Comparison of ENCODE assay signal across 8 mouse cellular contexts in genomic region chr8:84235746-84236409, GRCm38 (mm10). TPM values are rescaled to one million over a fixed set of nuclear protein-coding genes. Genes with fewer than 3 reads are reported as not detected.
DNase-seq lines count a peak whose midpoint lies in the region; ATAC-seq and TF ChIP-seq lines count a peak whose summit lies in the region.

No protein-coding gene starts in this region.

- DNase-seq in gastrocnemius, adult 2 months: peak; percentile 40
- no peak for DNase-seq in gastrocnemius, postnatal 14 days
- DNase-seq in CH12.LX (ENCODE audit: extremely low read depth): no peak
- DNase-seq in forebrain, embryonic 10.5 days (ENCODE audit: extremely low spot score, low spot score): no peak
- DNase-seq in limb, embryonic 10.5 days (ENCODE audit: low spot score): no peak
- DNase-seq in gastrocnemius, adult 8-10 months (ENCODE audit: low spot score in 2 of 2): no peak

- no peaks in the 10 kb centered on the region for H3K9me3 ChIP-seq in CH12.LX (replicated peaks; ENCODE audit: low read length)
- no peaks in the 10 kb centered on the region for H3K9me3 ChIP-seq in forebrain, embryonic 10.5 days
- no peaks in the 10 kb centered on the region for H3K9me3 ChIP-seq in limb, embryonic 10.5 days (replicated peaks)

- no peak for ATAC-seq in erythroid progenitor cell, adult 5-6 weeks (replicated peaks; ENCODE audit: low FRiP score, poor library complexity, severe bottlenecking)

- WGBS in forebrain, embryonic 10.5 days: 41% methylated on average over 10 of the region's 10 CpGs
- WGBS in limb, embryonic 10.5 days: 38% methylated on average over 10 of the region's 10 CpGs
- WGBS in small intestine, adult 2 months: 4% methylated on average over 10 of the region's 10 CpGs

- dilution Hi-C loops in CH12.LX (cut with MboI; ENCODE audit: extremely low pct_ligation_motif_present, extremely low pct_unique_long_range_greater_than_20kb, low sequenced_read_pairs): no loop called here

- intact Hi-C loops in gastrocnemius, adult 2 months (cut with DNase I): no loop called here
- intact Hi-C loops in gastrocnemius, postnatal 14 days (cut with DNase I; ENCODE audit: low total_unique reads): no loop called here

- H3K9ac ChIP-seq in CH12.LX (ENCODE audit: insufficient read depth, low read depth): peak overlapping the region; percentile 91

- peak overlapping the region; percentile 96 for H3K27ac ChIP-seq in gastrocnemius, adult 2 months
- H3K27ac ChIP-seq in CH12.LX (ENCODE audit: insufficient read depth, low read depth): no peak overlapping the region
- peak overlapping the region; percentile 95 for H3K27ac ChIP-seq in forebrain, embryonic 10.5 days
- peak overlapping the region; percentile 96 for H3K27ac ChIP-seq in limb, embryonic 10.5 days
- no peak overlapping the region for H3K27ac ChIP-seq in small intestine, adult 2 months (ENCODE audit: insufficient read depth, low read depth, low read length)

- no peak for TF ChIP-seq CTCF in gastrocnemius, adult 2 months (IDR thresholded peaks at IDR 0.05)
- no peak for TF ChIP-seq CTCF in CH12.LX (conservative IDR thresholded peaks at IDR 0.05 in 1 of 2, IDR thresholded peaks at IDR 0.05 in 1 of 2; ENCODE audit: low read depth in 2 of 2, low read length in 2 of 2)
- no peak for TF ChIP-seq CTCF in small intestine, adult 2 months (IDR thresholded peaks at IDR 0.05; ENCODE audit: extremely low read depth, insufficient read length, insufficient replicate concordance, low read depth, low read length)

- H3K4me2 ChIP-seq in CH12.LX (ENCODE audit: insufficient read depth, low read depth, poor library complexity, severe bottlenecking): peak overlapping the region; percentile 74

- no peaks in the 10 kb centered on the region for H3K79me2 ChIP-seq in CH12.LX (replicated peaks; ENCODE audit: control insufficient read depth, extremely low read depth, insufficient read depth, poor library complexity, severe bottlenecking)

- H3K36me3 ChIP-seq in CH12.LX (replicated peaks in 1 of 2; ENCODE audit: control insufficient read depth in 1 of 2, insufficient read depth in 1 of 2, low read length in 1 of 2): peaks cover 3 to 37% of the 10 kb centered on the region in 2 experiments
- H3K36me3 ChIP-seq in forebrain, embryonic 10.5 days (replicated peaks): peaks cover 41% of the 10 kb centered on the region
- peaks cover 42% of the 10 kb centered on the region for H3K36me3 ChIP-seq in limb, embryonic 10.5 days
- no peaks in the 10 kb centered on the region; the same call in 1 of the 2 replicates for H3K36me3 ChIP-seq in small intestine, adult 2 months (ENCODE audit: control insufficient read depth, insufficient read depth, low read length)

- no peaks in the 10 kb centered on the region for H3K27me3 ChIP-seq in CH12.LX (replicated peaks)
- H3K27me3 ChIP-seq in forebrain, embryonic 10.5 days (ENCODE audit: poor library complexity, severe bottlenecking): no peaks in the 10 kb centered on the region
- no peaks in the 10 kb centered on the region for H3K27me3 ChIP-seq in limb, embryonic 10.5 days (ENCODE audit: low read depth, poor library complexity, severe bottlenecking)
- H3K27me3 ChIP-seq in small intestine, adult 2 months (ENCODE audit: control insufficient read depth, insufficient read depth, low read length): no peaks in the 10 kb centered on the region

- in situ Hi-C loops in CH12.LX (cut with MboI; ENCODE audit: low pct_ligation_motif_present, low pct_unique_long_range_greater_than_20kb, low sequenced_read_pairs): loop anchor here (10.0 kb wide), 1 partner anchor 49 kb away; no protein-coding TSS in a partner anchor

- TF ChIP-seq RAD21 in CH12.LX (IDR thresholded peaks at IDR 0.05; ENCODE audit: low read depth, low read length): no peak

- no peak for TF ChIP-seq EP300 in CH12.LX (IDR thresholded peaks at IDR 0.05; ENCODE audit: low read length)

- no peak for TF ChIP-seq POLR2A in CH12.LX (IDR thresholded peaks at IDR 0.05; ENCODE audit: low read depth, low read length)
- no peak for TF ChIP-seq POLR2A in small intestine, adult 2 months (IDR thresholded peaks at IDR 0.05; ENCODE audit: low read depth, low read length)

- H3K4me3 ChIP-seq in gastrocnemius, adult 2 months: peak overlapping the region; percentile 83
- H3K4me3 ChIP-seq in CH12.LX (replicated peaks in 1 of 3; ENCODE audit: low read depth in 2 of 3, low read length in 2 of 3, poor library complexity in 1 of 3): peak overlapping the region; percentile 63 to 86 (median 74)
- peak overlapping the region; percentile 84 for H3K4me3 ChIP-seq in forebrain, embryonic 10.5 days
- H3K4me3 ChIP-seq in limb, embryonic 10.5 days: peak overlapping the region; percentile 96
- H3K4me3 ChIP-seq in small intestine, adult 2 months (ENCODE audit: low read depth, low read length): peak overlapping the region; percentile 77

- H3K4me1 ChIP-seq in CH12.LX (ENCODE audit: control insufficient read depth in 1 of 2, insufficient read depth in 2 of 2): peaks cover 5 to 37% of the 10 kb centered on the region in 2 experiments; a peak in 2 of 4 replicates
- peaks cover 28% of the 10 kb centered on the region for H3K4me1 ChIP-seq in forebrain, embryonic 10.5 days
- peaks cover 27% of the 10 kb centered on the region for H3K4me1 ChIP-seq in limb, embryonic 10.5 days
- H3K4me1 ChIP-seq in small intestine, adult 2 months (ENCODE audit: control insufficient read depth, insufficient read depth, insufficient read length, low read length): peaks cover 5% of the 10 kb centered on the region; the same call in 1 of the 2 replicates

RNA-seq across cellular contexts. Expression of gene Zswim4, which starts 1.0 kb away (rescaled TPM):
- 1 to 10 TPM; 5.2 to 8.6 TPM for total RNA-seq in gastrocnemius, adult 2 months (2021)
- total RNA-seq in gastrocnemius, postnatal 14 days (2021): 1 to 10 TPM; 5.8 to 6.8 TPM
- total RNA-seq in CH12.LX (2012; rRNA removed) (6.3 and 9.7 TPM in 2 replicates), CH12.LX (2014; rRNA removed) (4.7 and 4.9 TPM in 2 replicates)
- polyA plus RNA-seq in CH12.LX (2012; ENCODE audit: insufficient read length, low read depth): 6.5 and 9.1 TPM in 2 replicates
- polyA plus RNA-seq in forebrain, embryonic 10.5 days (2016; fragmentation: Nextera tagmentation; extraction: Ambion mirVana): 28.6 and 31.4 TPM in 2 replicates
- 40.1 and 44.4 TPM in 2 replicates for polyA plus RNA-seq in limb, embryonic 10.5 days (2016; fragmentation: Nextera tagmentation; extraction: Ambion mirVana)
- polyA plus RNA-seq in small intestine, adult 2 months (2012; rRNA removed): 8.1 and 30.0 TPM in 2 replicates
- total RNA-seq in erythroid progenitor cell, adult 5-6 weeks (2015; ENCODE audit: low replicate concordance): 1.7 and 2.2 TPM in 2 replicates
- 1.9 and 2.6 TPM in 2 replicates for total RNA-seq in erythroid progenitor cell, adult 5-6 weeks (2017; ENCODE audit: low replicate concordance)
- total RNA-seq in gastrocnemius, adult 8-10 months (2022): 1 to 10 TPM; 6.8 to 7.9 (median 7.0) TPM

RNA-seq across cellular contexts. Expression of gene D8Ertd738e, which starts 13.6 kb away (rescaled TPM):
- 100 to 1,000 TPM; 187 to 222 TPM for total RNA-seq in gastrocnemius, adult 2 months (2021)
- total RNA-seq in gastrocnemius, postnatal 14 days (2021): 100 to 1,000 TPM; 158 to 171 TPM
- total RNA-seq in CH12.LX (2012; rRNA removed) (225 and 266 TPM in 2 replicates), CH12.LX (2014; rRNA removed) (213 and 228 TPM in 2 replicates)
- 217 and 262 TPM in 2 replicates for polyA plus RNA-seq in CH12.LX (2012; ENCODE audit: insufficient read length, low read depth)
- 386 and 390 TPM in 2 replicates for polyA plus RNA-seq in forebrain, embryonic 10.5 days (2016; fragmentation: Nextera tagmentation; extraction: Ambion mirVana)
- polyA plus RNA-seq in limb, embryonic 10.5 days (2016; fragmentation: Nextera tagmentation; extraction: Ambion mirVana): 420 and 449 TPM in 2 replicates
- polyA plus RNA-seq in small intestine, adult 2 months (2012; rRNA removed): 46.2 and 63.5 TPM in 2 replicates
- 57.3 and 58.3 TPM in 2 replicates for total RNA-seq in erythroid progenitor cell, adult 5-6 weeks (2015; ENCODE audit: low replicate concordance)
- 39.9 and 46.1 TPM in 2 replicates for total RNA-seq in erythroid progenitor cell, adult 5-6 weeks (2017; ENCODE audit: low replicate concordance)
- 100 to 1,000 TPM; 142 to 179 (median 152) TPM for total RNA-seq in gastrocnemius, adult 8-10 months (2022)

RNA-seq across cellular contexts. Expression of gene Mri1, which starts 21.2 kb away (rescaled TPM):
- total RNA-seq in gastrocnemius, adult 2 months (2021): 10 to 100 TPM; 14.0 to 15.9 TPM
- total RNA-seq in gastrocnemius, postnatal 14 days (2021): 10 to 100 TPM; 11.8 to 16.6 TPM
- total RNA-seq in CH12.LX (2012; rRNA removed) (51.6 and 58.6 TPM in 2 replicates), CH12.LX (2014; rRNA removed) (79.7 and 102 TPM in 2 replicates)
- 62.1 and 70.8 TPM in 2 replicates for polyA plus RNA-seq in CH12.LX (2012; ENCODE audit: insufficient read length, low read depth)
- polyA plus RNA-seq in forebrain, embryonic 10.5 days (2016; fragmentation: Nextera tagmentation; extraction: Ambion mirVana): 65.2 and 71.3 TPM in 2 replicates
- polyA plus RNA-seq in limb, embryonic 10.5 days (2016; fragmentation: Nextera tagmentation; extraction: Ambion mirVana): 75.0 and 83.0 TPM in 2 replicates
- polyA plus RNA-seq in small intestine, adult 2 months (2012; rRNA removed): 66.7 and 76.0 TPM in 2 replicates
- total RNA-seq in erythroid progenitor cell, adult 5-6 weeks (2015; ENCODE audit: low replicate concordance): 6.7 and 7.2 TPM in 2 replicates
- total RNA-seq in erythroid progenitor cell, adult 5-6 weeks (2017; ENCODE audit: low replicate concordance): 3.6 and 4.8 TPM in 2 replicates
- 10 to 100 TPM; 13.3 to 18.8 (median 16.4) TPM for total RNA-seq in gastrocnemius, adult 8-10 months (2022)

RNA-seq across cellular contexts. Expression of gene Ccdc130, which starts 34.3 kb away (rescaled TPM):
- total RNA-seq in gastrocnemius, adult 2 months (2021): 1 to 10 TPM; 7.7 to 9.1 TPM
- 10 to 100 TPM in 1 of 2 experiments, 1 to 10 TPM in 1; 9.6 to 10.1 TPM for total RNA-seq in gastrocnemius, postnatal 14 days (2021)
- total RNA-seq in CH12.LX (2012; rRNA removed): 7.8 and 13.2 TPM in 2 replicates
- 5.7 and 6.0 TPM in 2 replicates for total RNA-seq in CH12.LX (2014; rRNA removed)
- 10.7 and 13.0 TPM in 2 replicates for polyA plus RNA-seq in CH12.LX (2012; ENCODE audit: insufficient read length, low read depth)
- 21.6 and 23.5 TPM in 2 replicates for polyA plus RNA-seq in forebrain, embryonic 10.5 days (2016; fragmentation: Nextera tagmentation; extraction: Ambion mirVana)
- 15.0 and 22.9 TPM in 2 replicates for polyA plus RNA-seq in limb, embryonic 10.5 days (2016; fragmentation: Nextera tagmentation; extraction: Ambion mirVana)
- 11.9 and 37.3 TPM in 2 replicates for polyA plus RNA-seq in small intestine, adult 2 months (2012; rRNA removed)
- 12.6 and 15.9 TPM in 2 replicates for total RNA-seq in erythroid progenitor cell, adult 5-6 weeks (2015; ENCODE audit: low replicate concordance)
- total RNA-seq in erythroid progenitor cell, adult 5-6 weeks (2017; ENCODE audit: low replicate concordance): 3.3 and 24.4 TPM in 2 replicates
- 1 to 10 TPM; 4.7 to 8.2 (median 5.8) TPM for total RNA-seq in gastrocnemius, adult 8-10 months (2022)

RNA-seq across cellular contexts. Expression of gene Nanos3, which starts 50.9 kb away (rescaled TPM):
- total RNA-seq in gastrocnemius, adult 2 months (2021): not detected
- under 1 TPM in 1 of 2 experiments, not detected in 1; 0.43 TPM for total RNA-seq in gastrocnemius, postnatal 14 days (2021)
- not detected in 2 replicates for total RNA-seq in CH12.LX (2012; rRNA removed)
- not detected in 2 replicates for total RNA-seq in CH12.LX (2014; rRNA removed)
- not detected in 2 replicates for polyA plus RNA-seq in CH12.LX (2012; ENCODE audit: insufficient read length, low read depth)
- polyA plus RNA-seq in forebrain, embryonic 10.5 days (2016; fragmentation: Nextera tagmentation; extraction: Ambion mirVana): 2.6 and 3.7 TPM in 2 replicates
- 3.1 and 3.2 TPM in 2 replicates for polyA plus RNA-seq in limb, embryonic 10.5 days (2016; fragmentation: Nextera tagmentation; extraction: Ambion mirVana)
- polyA plus RNA-seq in small intestine, adult 2 months (2012; rRNA removed): 0.22 and 0.62 TPM in 2 replicates
- total RNA-seq in erythroid progenitor cell, adult 5-6 weeks (2015; ENCODE audit: low replicate concordance): not detected in 2 replicates
- not detected in 2 replicates for total RNA-seq in erythroid progenitor cell, adult 5-6 weeks (2017; ENCODE audit: low replicate concordance)
- not detected for total RNA-seq in gastrocnemius, adult 8-10 months (2022)

Comparison
In these comparisons a context has a peak if more than half of its experiments do, and no peak if none do; other contexts are left out.
1. H3K27ac ChIP-seq: peak in gastrocnemius, adult 2 months (single experiment), forebrain, embryonic 10.5 days (single experiment) and limb, embryonic 10.5 days (single experiment); none in CH12.LX (single experiment) and small intestine, adult 2 months (single experiment).
2. Peak in every context shown above with its lines, with median percentiles within 50 percentile points of each other: H3K4me3 ChIP-seq.